Mouse (Mus musculus): ENCODE measurements at regions not wholly inside any gene's neighbourhood (a gene's known extent, or its start where the extent isn't known, plus 50 kb on each side); places are given as distances from the start of the nearest gene placed in this dataset.

DNA sequence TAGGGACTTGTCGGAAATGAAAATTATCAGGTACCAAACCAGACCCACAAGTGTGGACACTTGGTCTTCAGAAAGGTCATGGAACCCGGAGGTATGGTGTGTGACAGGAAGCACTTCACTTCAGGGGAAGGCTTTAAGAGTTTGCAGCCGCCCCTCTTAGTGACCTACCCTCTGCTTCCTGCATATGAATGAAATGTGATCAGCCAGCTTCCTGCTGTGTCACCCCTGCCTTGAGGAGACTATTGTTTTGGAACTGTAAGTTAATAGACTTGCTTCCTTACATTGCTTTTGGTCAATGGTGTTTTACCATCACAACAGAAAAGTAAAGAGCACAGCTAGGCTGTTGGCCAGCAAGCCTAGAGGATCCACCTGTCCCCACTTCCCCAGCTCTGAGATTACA is 515.3 kb downstream of the Pdcd6ip start:
- TF ChIP-seq POLR2A (IDR thresholded peaks at IDR 0.05; ENCODE audit: insufficient read length, low read depth) (no peak), POLR2AphosphoS2 (IDR thresholded peaks at IDR 0.05; ENCODE audit: insufficient read length, low read depth) (no peak), E2F4 (IDR thresholded peaks at IDR 0.05; ENCODE audit: insufficient read depth) (no peak), MAX (IDR thresholded peaks at IDR 0.05; ENCODE audit: low read depth) (no peak), MYOG (IDR thresholded peaks at IDR 0.05; ENCODE audit: control insufficient read depth in 1 of 3, insufficient read depth in 1 of 3, insufficient read length in 2 of 3, low read depth in 2 of 3) (no peak)

All from myocyte (in vitro differentiated cells).